Mouse (Mus musculus) thymus, adult 2 months (tissue): ENCODE measurements around the gene Zmynd10.

Source experiments
- CTCF ChIP-seq: fragments of 200-500 bp; IDR thresholded peaks from 2 replicates; pipeline ENCODE4 v1.5.1; 2012; ENCODE audit warnings: mild to moderate bottlenecking, control low read depth, low read length, moderate library complexity, borderline replicate concordance; ENCODE audit not compliant: control insufficient read depth, poor library complexity, insufficient read depth; ENCODE audit errors: extremely low read depth
- POLR2A ChIP-seq: fragments of 200-500 bp; IDR thresholded peaks from 2 replicates; pipeline ENCODE4 v1.6.1; 2012; ENCODE audit warnings: mild to moderate bottlenecking, low read length, control low read depth, moderate library complexity; ENCODE audit not compliant: control insufficient read depth, poor library complexity, insufficient read depth; ENCODE audit errors: extremely low read depth

DNA sequence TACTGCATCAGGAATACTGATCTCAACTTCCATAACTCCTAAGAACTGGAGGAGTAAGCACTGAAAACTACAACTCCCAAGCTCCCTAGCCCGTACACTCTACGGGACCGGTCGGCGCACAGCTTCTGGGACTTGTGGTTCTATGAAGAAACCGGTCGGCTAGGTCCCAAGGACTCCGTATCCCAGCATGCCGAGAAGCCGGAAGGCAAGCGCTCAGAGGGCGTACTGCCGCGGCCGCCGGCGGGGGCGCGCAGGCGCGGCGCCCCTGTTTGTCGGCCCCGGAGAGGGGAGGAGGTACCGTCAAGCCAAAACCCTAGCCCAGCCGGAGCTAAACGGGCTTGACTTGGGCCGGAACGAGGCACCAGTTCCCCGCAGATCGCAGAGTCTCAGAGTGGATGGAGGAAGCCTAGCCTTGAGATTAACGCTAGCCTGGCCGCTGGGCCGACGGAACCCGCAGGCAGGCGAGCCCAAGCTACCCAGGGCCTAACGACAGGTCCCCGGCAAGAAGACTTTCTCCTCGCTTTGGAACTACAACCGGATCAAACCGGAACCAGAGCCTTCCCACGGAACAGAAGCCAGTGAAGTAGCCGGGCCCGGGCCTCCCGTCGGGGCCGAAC lies 13.2 kb upstream of the Zmynd10 start, which contains the start of gene Tmem115:
- peak; percentile 44; the same call in 1 of the 2 replicates for TF ChIP-seq CTCF
- peak; percentile 71; the same call in 1 of the 2 replicates for TF ChIP-seq POLR2A
